ENCODE assay signal across 9 mouse cellular contexts in the genomic region with DNA sequence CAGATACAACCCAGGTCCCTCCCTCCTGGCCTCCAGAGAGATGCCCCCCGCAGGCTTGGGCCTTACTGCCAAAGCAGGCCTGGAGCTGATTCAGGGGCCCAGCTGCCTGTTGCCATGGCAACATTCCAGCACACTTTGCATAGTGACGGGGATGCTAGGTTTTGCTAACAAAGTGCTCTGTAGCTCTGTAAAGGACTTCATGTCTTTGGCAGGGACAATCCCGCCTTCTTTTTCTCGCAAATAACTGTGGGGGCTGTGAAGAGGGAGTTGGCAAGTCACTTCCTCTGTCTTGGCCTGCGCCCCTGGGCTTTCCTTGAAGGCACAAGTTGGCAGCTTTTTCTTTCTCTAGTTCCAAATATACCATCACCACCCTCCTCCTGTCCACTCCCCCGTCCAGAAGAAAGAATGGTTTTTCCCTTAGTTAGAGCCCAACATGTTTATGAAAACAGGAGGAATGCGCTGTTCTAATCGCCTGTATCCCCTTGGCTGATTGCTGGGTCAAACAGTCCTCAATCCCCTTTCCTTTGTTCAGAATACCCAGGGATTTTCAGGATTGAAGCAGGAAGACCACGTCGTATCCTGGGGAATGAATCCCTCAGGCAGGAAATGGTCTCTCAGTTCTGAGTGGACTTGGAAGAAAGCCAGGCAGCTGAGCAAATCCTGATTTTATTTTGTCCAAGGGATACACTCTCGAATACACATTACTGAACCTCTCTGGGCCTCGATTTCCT.
DNase-seq lines count a peak whose midpoint lies in the region; ATAC-seq lines count a peak whose summit lies in the region.
"Had no signal": no experiment of that assay in that cellular context is flagged by ENCODE, and none has a peak within 500 bp of the region (broad histone marks: within the 10 kb centered on the region; RNA-seq: fewer than 3 reads in every experiment).

No protein-coding gene starts in this region.

- ATAC-seq in forebrain, embryonic 16.5 days, result peak; percentile 90
- peak; percentile 80 for ATAC-seq in midbrain, embryonic 12.5 days (ENCODE audit: low FRiP score, low read depth)

- peaks cover 10% of the 10 kb centered on the region; the same call in 1 of the 2 replicates for H3K4me1 ChIP-seq in forebrain, embryonic 16.5 days (replicated peaks; ENCODE audit: control insufficient read depth, insufficient read depth, low read length)
- peaks cover 11% of the 10 kb centered on the region for H3K4me1 ChIP-seq in midbrain, embryonic 12.5 days

- no peak overlapping the region for H3K4me3 ChIP-seq in forebrain, embryonic 16.5 days (replicated peaks; ENCODE audit: low read length)
- H3K4me3 ChIP-seq in midbrain, embryonic 12.5 days, result no peak overlapping the region

- H3K36me3 ChIP-seq in forebrain, embryonic 16.5 days (ENCODE audit: control insufficient read depth, insufficient read depth), result no peaks in the 10 kb centered on the region
- no peaks in the 10 kb centered on the region for H3K36me3 ChIP-seq in midbrain, embryonic 12.5 days

- 19% methylated on average over 12 of the region's 12 CpGs for WGBS in forebrain, embryonic 16.5 days
- WGBS in midbrain, embryonic 12.5 days, result 39% methylated on average over 12 of the region's 12 CpGs

- no peak overlapping the region for H3K4me2 ChIP-seq in forebrain, embryonic 16.5 days (ENCODE audit: low read length)
- 0 out of 2 replicates have a peak overlapping the region, but pooled peaks have one; percentile 13 for H3K4me2 ChIP-seq in midbrain, embryonic 12.5 days (replicated peaks)

- H3K27me3 ChIP-seq in forebrain, embryonic 16.5 days (replicated peaks; ENCODE audit: control insufficient read depth, insufficient read depth, low read length), result no peaks in the 10 kb centered on the region
- H3K27me3 ChIP-seq in midbrain, embryonic 12.5 days, result peaks cover 54% of the 10 kb centered on the region

- no peaks in the 10 kb centered on the region for H3K9me3 ChIP-seq in forebrain, embryonic 16.5 days (ENCODE audit: control insufficient read depth, low read length)
- H3K9me3 ChIP-seq in midbrain, embryonic 12.5 days, result no peaks in the 10 kb centered on the region

- DNase-seq in 3T3-L1 (ENCODE audit: low read depth, low spot score), result peak; percentile 19
- peak; percentile 54 for DNase-seq in cerebellum, adult 11-12 months
- DNase-seq in heart, postnatal 4 days, result peak; percentile 47
- DNase-seq in left cerebral cortex, adult 11 months (ENCODE audit: low spot score), result peak; percentile 69
- DNase-seq in telencephalon, adult 2 months (ENCODE audit: low read depth, low spot score), result peak; percentile 80
- no peak for DNase-seq in thymus, postnatal 10 days (ENCODE audit: low spot score in 2 of 2)

- no peak overlapping the region for H3K9ac ChIP-seq in forebrain, embryonic 16.5 days (replicated peaks; ENCODE audit: low read depth, low read length)
- H3K9ac ChIP-seq in midbrain, embryonic 12.5 days (replicated peaks), result no peak overlapping the region
- H3K9ac ChIP-seq: liver, embryonic 14.5 days had no signal

- peak overlapping the region; percentile 56 for H3K27ac ChIP-seq in forebrain, embryonic 16.5 days (ENCODE audit: low read length)
- peak overlapping the region; percentile 67 for H3K27ac ChIP-seq in midbrain, embryonic 12.5 days (replicated peaks)
- H3K27ac ChIP-seq: liver, embryonic 14.5 days had no signal

Comparison
In these comparisons a context has a peak if more than half of its experiments do, and no peak if none do; other contexts are left out.
1. DNase-seq: peak in 3T3-L1 (single experiment), cerebellum, adult 11-12 months (single experiment), heart, postnatal 4 days (single experiment), left cerebral cortex, adult 11 months (single experiment) and telencephalon, adult 2 months (single experiment); none in thymus, postnatal 10 days (0 of 2).